Mouse (Mus musculus) MEL (cell line): ENCODE data around the gene Slc12a4. TPM values are rescaled to one million over a fixed set of nuclear protein-coding genes. Genes with fewer than 3 reads are reported as not detected.
A peak's percentile ranks its signal among the peaks of the same experiment; 100 is the strongest.

Experiments used
- DNase-seq: peaks from one replicate; pipeline ENCODE4 v3.0.0; 2011; ENCODE audit warnings: low read depth, low spot score
- H3K27ac ChIP-seq: 2 replicates; pipeline ENCODE4 v1.5.1; 2012; ENCODE audit warnings: low read depth, mild to moderate bottlenecking, control low read depth, low read length, moderate library complexity; ENCODE audit not compliant: control insufficient read depth
- H3K27me3 ChIP-seq, 2 experiments: fragments of 150-350 bp in 1 of 2; sonication (generic) in 1 of 2; 2 replicates each; pipeline ENCODE4 v1.6.1; 2012; ENCODE audit warnings: low read length in 2 of 2, mild to moderate bottlenecking in 2 of 2, improper control_type of control experiment in 1 of 2, moderate library complexity in 1 of 2; ENCODE audit not compliant: insufficient read depth in 2 of 2, control insufficient read depth in 1 of 2
- H3K36me3 ChIP-seq, 2 experiments: 2 replicates each; pipeline ENCODE4 v1.6.1; 2012 to 2014; ENCODE audit warnings: low read length in 2 of 2, improper control_type of control experiment in 1 of 2, inconsistent platforms in 1 of 2, mild to moderate bottlenecking in 1 of 2; ENCODE audit not compliant: insufficient read depth in 2 of 2, control insufficient read depth in 1 of 2
- H3K4me1 ChIP-seq, 2 experiments: fragments of 150-350 bp in 1 of 2; sonication (generic) in 1 of 2; 2 replicates each; pipeline ENCODE4 v1.6.1; 2012; ENCODE audit warnings: low read length in 2 of 2, improper control_type of control experiment in 1 of 2, mild to moderate bottlenecking in 1 of 2; ENCODE audit not compliant: insufficient read depth in 2 of 2, control insufficient read depth in 1 of 2
- H3K4me3 ChIP-seq, 2 experiments: fragments of 150-350 bp in 1 of 2; sonication (generic) in 1 of 2; 2 replicates each; pipeline ENCODE4 v1.5.1; 2012; ENCODE audit warnings: low read depth in 2 of 2, low read length in 2 of 2, mild to moderate bottlenecking in 2 of 2, moderate library complexity in 2 of 2, control low read depth in 1 of 2, improper control_type of control experiment in 1 of 2; ENCODE audit not compliant: control insufficient read depth in 1 of 2, insufficient read depth in 1 of 2
- H3K79me2 ChIP-seq: 2 replicates; pipeline ENCODE4 v1.6.1; 2012; ENCODE audit warnings: mild to moderate bottlenecking, low read length, moderate library complexity; ENCODE audit not compliant: control insufficient read depth, poor library complexity, insufficient read depth
- H3K9ac ChIP-seq: 2 replicates; pipeline ENCODE4 v1.6.1; 2012; ENCODE audit warnings: low read depth, mild to moderate bottlenecking, control low read depth, low read length, moderate library complexity; ENCODE audit not compliant: control insufficient read depth, poor library complexity, severe bottlenecking
- H3K9me3 ChIP-seq: fragments of 150-350 bp; sonication (generic); replicated peaks from 2 replicates; pipeline ENCODE4 v1.6.1; 2012; ENCODE audit warnings: mild to moderate bottlenecking, low read length, improper control_type of control experiment, moderate library complexity; ENCODE audit not compliant: insufficient read depth
- CTCF ChIP-seq, 3 experiments: IDR thresholded peaks in 2 of 3; conservative IDR thresholded peaks in 1 of 3; 2 replicates each; pipeline ENCODE4 v1.5.1; 2011 to 2012; ENCODE audit warnings: low read length in 3 of 3, low read depth in 2 of 3, mild to moderate bottlenecking in 2 of 3, improper control_type of control experiment in 1 of 3, inconsistent platforms in 1 of 3, mixed read lengths in 1 of 3, moderate library complexity in 1 of 3; ENCODE audit not compliant: control insufficient read depth in 1 of 3, insufficient read depth in 1 of 3, poor library complexity in 1 of 3, severe bottlenecking in 1 of 3
- E2F4 ChIP-seq: IDR thresholded peaks from 2 replicates; pipeline ENCODE4 v1.6.1; 2011; ENCODE audit warnings: low read depth, low read length, improper control_type of control experiment, borderline replicate concordance
- ELF1 ChIP-seq: IDR thresholded peaks from 2 replicates; pipeline ENCODE4 v1.6.1; 2014; ENCODE audit warnings: low read depth, mild to moderate bottlenecking, inconsistent platforms, low read length, improper control_type of control experiment, moderate library complexity
- ETS1 ChIP-seq: IDR thresholded peaks from 2 replicates; pipeline ENCODE4 v1.6.1; 2012; ENCODE audit warnings: low read depth, mild to moderate bottlenecking, inconsistent platforms, low read length, improper control_type of control experiment, moderate library complexity
- HCFC1 ChIP-seq: IDR thresholded peaks from 2 replicates; pipeline ENCODE4 v1.6.1; 2012; ENCODE audit warnings: low read depth, mild to moderate bottlenecking, inconsistent platforms, low read length, improper control_type of control experiment, moderate library complexity
- JUND ChIP-seq: IDR thresholded peaks from 2 replicates; pipeline ENCODE4 v1.6.1; 2011; ENCODE audit warnings: low read depth, mild to moderate bottlenecking, improper control_type of control experiment, low read length
- MAX ChIP-seq: IDR thresholded peaks from 2 replicates; pipeline ENCODE4 v1.6.1; 2011; ENCODE audit warnings: low read length, improper control_type of control experiment
- MEF2A ChIP-seq: IDR thresholded peaks from 2 replicates; pipeline ENCODE4 v1.6.1; 2014; ENCODE audit warnings: low read depth, mild to moderate bottlenecking, inconsistent platforms, low read length, improper control_type of control experiment; ENCODE audit not compliant: poor library complexity, insufficient replicate concordance, severe bottlenecking; ENCODE audit errors: extremely low read depth
- MXI1 ChIP-seq: IDR thresholded peaks from 2 replicates; pipeline ENCODE4 v1.6.1; 2011; ENCODE audit warnings: mild to moderate bottlenecking, low read depth, low read length, improper control_type of control experiment
- MYB ChIP-seq: IDR thresholded peaks from 2 replicates; pipeline ENCODE4 v1.6.1; 2011; ENCODE audit warnings: mild to moderate bottlenecking, low read depth, low read length, improper control_type of control experiment
- MYC ChIP-seq: IDR thresholded peaks from 2 replicates; pipeline ENCODE4 v1.6.1; 2011; ENCODE audit warnings: low read depth, mild to moderate bottlenecking, low read length, improper control_type of control experiment, moderate library complexity
- NELFE ChIP-seq: IDR thresholded peaks from 2 replicates; pipeline ENCODE4 v1.6.1; 2011; ENCODE audit warnings: low read depth, low read length, improper control_type of control experiment
- POLR2A ChIP-seq, 2 experiments: IDR thresholded peaks; 2 replicates each; pipeline ENCODE4 v1.6.1; 2011 to 2012; ENCODE audit warnings: low read length in 2 of 2, mild to moderate bottlenecking in 2 of 2, control low read depth in 1 of 2, improper control_type of control experiment in 1 of 2, low read depth in 1 of 2, moderate library complexity in 1 of 2; ENCODE audit not compliant: control insufficient read depth in 1 of 2, insufficient read depth in 1 of 2, poor library complexity in 1 of 2
- SIN3A ChIP-seq: IDR thresholded peaks from 2 replicates; pipeline ENCODE4 v1.6.1; 2012; ENCODE audit warnings: low read length, improper control_type of control experiment, inconsistent platforms
- SMC3 ChIP-seq: IDR thresholded peaks from 2 replicates; pipeline ENCODE4 v1.6.1; 2011; ENCODE audit warnings: low read depth, low read length, improper control_type of control experiment
- TBP ChIP-seq: IDR thresholded peaks from 2 replicates; pipeline ENCODE4 v1.8.0; 2011; ENCODE audit warnings: low read depth, low read length, improper control_type of control experiment
- UBTF ChIP-seq: IDR thresholded peaks from 2 replicates; pipeline ENCODE4 v1.6.1; 2012; ENCODE audit warnings: low read depth, mild to moderate bottlenecking, inconsistent platforms, low read length, improper control_type of control experiment, moderate library complexity, borderline replicate concordance; ENCODE audit not compliant: insufficient read depth
- USF1 ChIP-seq: IDR thresholded peaks from 2 replicates; pipeline ENCODE4 v1.6.1; 2014; ENCODE audit warnings: low read depth, mild to moderate bottlenecking, inconsistent platforms, low read length, improper control_type of control experiment, moderate library complexity
- USF2 ChIP-seq, 2 experiments: IDR thresholded peaks; 2 replicates each; pipeline ENCODE4 v1.6.1; 2011 to 2012; ENCODE audit warnings: improper control_type of control experiment in 2 of 2, low read length in 2 of 2, borderline replicate concordance in 1 of 2, inconsistent platforms in 1 of 2, low read depth in 1 of 2, mild to moderate bottlenecking in 1 of 2; ENCODE audit not compliant: insufficient read depth in 1 of 2
- ZKSCAN1 ChIP-seq: IDR thresholded peaks from 2 replicates; pipeline ENCODE4 v1.6.1; 2012; ENCODE audit warnings: low read depth, mild to moderate bottlenecking, inconsistent platforms, low read length, improper control_type of control experiment, moderate library complexity
- ZNF384 ChIP-seq: IDR thresholded peaks from 2 replicates; pipeline ENCODE4 v1.6.1; 2012; ENCODE audit warnings: low read depth, mild to moderate bottlenecking, inconsistent platforms, low read length, improper control_type of control experiment
- polyA plus RNA-seq, 2 experiments: library from polyadenylated mRNA; stranded (reverse) in 1 of 2; unstranded in 1 of 2; fragments of >175 nt in 1 of 2; fragments of >200 nt in 1 of 2; gene quantifications; 2 replicates each; pipeline versions ENCODE4 v1.2.1 to v1.2.4; 2012; ENCODE audit warnings: low replicate concordance in 2 of 2, low read depth in 1 of 2; ENCODE audit not compliant: insufficient read length in 2 of 2, insufficient read depth in 1 of 2, missing spikeins in 1 of 2
- total RNA-seq: library from RNA; depleted of rRNA; stranded (reverse); fragments of 300-350 nt; gene quantifications from 2 replicates; pipeline ENCODE4 v1.2.3, GENCODE M21; 2012

The Slc12a4 gene
- total and polyA plus RNA-seq, 3 experiments, result 25.6 to 32.3 TPM; not detected in 1

GRCm38 (mm10) chr8:105938306-105938669 is 27.6 kb downstream of the Slc12a4 start, which contains the start of gene Psmb10:
TSS of gene Psmb10 (minus strand) at chr8:105938444.
- Histone ChIP-seq H3K27ac (peak within 1 kb of the TSS; percentile 85), H3K36me3 (peaks cover 0 to 13% of the 10 kb centered on the region in 2 experiments; a peak in 2 of 4 replicates)

GRCm38 (mm10) chr8:105937496-105938305 is 28.2 kb downstream of the Slc12a4 start:
- peak overlapping the region; percentile 85 for H3K27ac ChIP-seq
- H3K4me1 ChIP-seq, result peaks cover 4 to 14% of the 10 kb centered on the region in 2 experiments; a peak in 3 of 4 replicates
- DNase-seq, result peak; percentile 79
- H3K36me3 ChIP-seq, result peaks cover 0 to 13% of the 10 kb centered on the region in 2 experiments; a peak in 2 of 4 replicates
- peak overlapping the region; percentile 91 for H3K9ac ChIP-seq
- no peaks in the 10 kb centered on the region for H3K9me3 ChIP-seq
- H3K79me2 ChIP-seq, result peaks cover 10% of the 10 kb centered on the region
- TF ChIP-seq MAX, result no peak
- TF ChIP-seq E2F4, result no peak
- TF ChIP-seq POLR2A (IDR thresholded peaks at IDR 0.05; ENCODE audit: control insufficient read depth in 1 of 2, insufficient read depth in 1 of 2, low read depth in 1 of 2, low read length in 2 of 2, poor library complexity in 1 of 2), result peak; percentile 6 to 21; a peak in 1 of 4 replicates
- 0 out of 2 replicates have a peak, but pooled peaks have one; percentile 1 for TF ChIP-seq ETS1
- peak; percentile 67 for TF ChIP-seq TBP
- TF ChIP-seq NELFE, result peak; percentile 45
- 0 out of 2 replicates have a peak, but pooled peaks have one; percentile 21 for TF ChIP-seq ELF1
- peak; percentile 28 for TF ChIP-seq HCFC1
- TF ChIP-seq JUND, result no peak
- TF ChIP-seq UBTF, result peak; percentile 70; the same call in 1 of the 2 replicates
- TF ChIP-seq MYB, result no peak
- TF ChIP-seq SMC3, result 0 out of 2 replicates have a peak, but pooled peaks have one; percentile 1
- H3K4me3 ChIP-seq, result peak overlapping the region; percentile 67 to 85
- no peaks in the 10 kb centered on the region for H3K27me3 ChIP-seq

More at GRCm38 (mm10) chr8:105938306-105938669, 27.6 kb downstream of the Slc12a4 start, which contains the start of gene Psmb10:
- peak; percentile 79 for DNase-seq
- Histone ChIP-seq H3K4me3 (peak within 1 kb of the TSS; percentile 67 to 85), H3K4me1 (peaks cover 4 to 14% of the 10 kb centered on the region in 2 experiments; a peak in 3 of 4 replicates), H3K9ac (peak within 1 kb of the TSS; percentile 91), H3K79me2 (peaks cover 10% of the 10 kb centered on the region), H3K27me3 (no peaks in the 10 kb centered on the region), H3K9me3 (no peaks in the 10 kb centered on the region)
- peak; percentile 1; the same call in 1 of the 2 replicates for TF ChIP-seq SMC3
- peak; percentile 2; the same call in 1 of the 2 replicates for TF ChIP-seq HCFC1
- TF ChIP-seq USF2 (IDR thresholded peaks at IDR 0.05; ENCODE audit: borderline replicate concordance in 1 of 2, insufficient read depth in 1 of 2, low read depth in 1 of 2, low read length in 2 of 2), result 0 out of 4 replicates have a peak, but pooled peaks of 1 of the 2 experiments have one; percentile 11
- no peak for TF ChIP-seq ZKSCAN1
- TF ChIP-seq MXI1, result peak; percentile 100
- TF ChIP-seq MAX, result peak; percentile 94
- TF ChIP-seq ETS1, result peak; percentile 72; the same call in 1 of the 2 replicates
- peak in 1 of 3 experiments; percentile 8; a peak in 1 of 6 replicates for TF ChIP-seq CTCF (IDR thresholded peaks at IDR 0.05 in 2 of 3, conservative IDR thresholded peaks at IDR 0.05 in 1 of 3; ENCODE audit: control insufficient read depth in 1 of 3, insufficient read depth in 1 of 3, low read depth in 2 of 3, low read length in 3 of 3, poor library complexity in 1 of 3, severe bottlenecking in 1 of 3)
- TF ChIP-seq USF1, result peak; percentile 74
- no peak for TF ChIP-seq ZNF384
- peak; percentile 95 for TF ChIP-seq SIN3A
- TF ChIP-seq MYC, result peak; percentile 99
- no peak for TF ChIP-seq MEF2A
